Mouse (Mus musculus) testis, adult 2 months (tissue): Measurements from ENCODE around the gene Wbp1. TPM values are rescaled to one million over a fixed set of nuclear protein-coding genes. Genes with fewer than 3 reads are reported as not detected.

ENCODE experiments used
- H3K27ac ChIP-seq: fragments of 200-500 bp; 2 replicates; pipeline ENCODE4 v1.5.1; 2012; ENCODE audit warnings: low read depth, low read length; ENCODE audit not compliant: control insufficient read depth, insufficient read depth
- H3K27me3 ChIP-seq: fragments of 200-500 bp; 2 replicates; pipeline ENCODE4 v1.6.1; 2012; ENCODE audit warnings: mild to moderate bottlenecking, low read length, moderate library complexity; ENCODE audit not compliant: control insufficient read depth, insufficient read depth
- H3K36me3 ChIP-seq: fragments of 200-500 bp; 2 replicates; pipeline ENCODE4 v1.6.1; 2012; ENCODE audit warnings: mild to moderate bottlenecking, low read length; ENCODE audit not compliant: control insufficient read depth, insufficient read depth
- H3K4me1 ChIP-seq: fragments of 200-500 bp; 2 replicates; pipeline ENCODE4 v1.6.1; 2012; ENCODE audit warnings: low read length; ENCODE audit not compliant: control insufficient read depth, insufficient read depth
- H3K4me3 ChIP-seq: fragments of 200-500 bp; 2 replicates; pipeline ENCODE4 v1.5.1; 2012; ENCODE audit warnings: low read depth, mild to moderate bottlenecking, low read length, moderate library complexity, mixed read lengths; ENCODE audit not compliant: control insufficient read depth
- CTCF ChIP-seq: fragments of 200-500 bp; IDR thresholded peaks from 2 replicates; pipeline ENCODE4 v1.5.1; 2012; ENCODE audit warnings: low read depth, mild to moderate bottlenecking, inconsistent platforms, low read length, moderate library complexity; ENCODE audit not compliant: control insufficient read depth, insufficient read depth, insufficient replicate concordance
- POLR2A ChIP-seq: fragments of 200-500 bp; IDR thresholded peaks from 2 replicates; pipeline ENCODE4 v1.6.1; 2012; ENCODE audit warnings: low read depth, mild to moderate bottlenecking, inconsistent platforms, low read length, moderate library complexity; ENCODE audit not compliant: control insufficient read depth
- polyA plus RNA-seq: library from polyadenylated mRNA; depleted of rRNA; stranded (reverse); fragments of >200 nt; gene quantifications from 2 replicates; pipeline ENCODE4 v1.2.3, GENCODE M21; 2012

The Wbp1 gene
- polyA plus RNA-seq, 1 experiment = 53.0 TPM

- Histone ChIP-seq H3K27ac (no peak overlapping the region), H3K4me1 (peaks cover 4% of the 10 kb centered on the region), H3K27me3 (no peaks in the 10 kb centered on the region; the same call in 1 of the 2 replicates), H3K36me3 (no peaks in the 10 kb centered on the region), H3K4me3 (no peak overlapping the region)
- TF ChIP-seq POLR2A (no peak), CTCF (no peak)
These were observed 28.8 kb downstream of the Wbp1 start for GRCm38 (mm10) chr6:83092416-83093127.

- Histone ChIP-seq H3K27me3 (no peaks in the 10 kb centered on the region; the same call in 1 of the 2 replicates), H3K4me1 (peaks cover 12% of the 10 kb centered on the region), H3K36me3 (no peaks in the 10 kb centered on the region), H3K4me3 (no peak overlapping the region; the same call in 1 of the 2 replicates), H3K27ac (no peak overlapping the region)
- TF ChIP-seq POLR2A (no peak), CTCF (no peak)
These were observed 33.5 kb downstream of the Wbp1 start for GRCm38 (mm10) chr6:83087926-83088260.

GRCm38 (mm10) chr6:83087205-83087925 is 34.0 kb downstream of the Wbp1 start:
- no peak for TF ChIP-seq POLR2A
- no peak for TF ChIP-seq CTCF
- H3K36me3 ChIP-seq = no peaks in the 10 kb centered on the region
- no peak overlapping the region for H3K27ac ChIP-seq
- H3K27me3 ChIP-seq = no peaks in the 10 kb centered on the region; the same call in 1 of the 2 replicates
- peak overlapping the region; percentile 42 for H3K4me3 ChIP-seq
- peaks cover 12% of the 10 kb centered on the region for H3K4me1 ChIP-seq

GRCm38 (mm10) chr6:83086121-83087035 is 35.0 kb downstream of the Wbp1 start, which contains the start of gene Lbx2:
Gene Lbx2 (plus strand): TSS chr6:83086367.
- TF ChIP-seq POLR2A = no peak
- TF ChIP-seq CTCF = no peak
- H3K4me3 ChIP-seq = peak within 1 kb of the TSS; percentile 42
- H3K36me3 ChIP-seq = no peaks in the 10 kb centered on the region; the same call in 1 of the 2 replicates
- peaks cover 12% of the 10 kb centered on the region for H3K4me1 ChIP-seq
- no peak within 1 kb of the TSS for H3K27ac ChIP-seq
- no peaks in the 10 kb centered on the region; the same call in 1 of the 2 replicates for H3K27me3 ChIP-seq

- no peak overlapping the region for H3K4me3 ChIP-seq
- H3K27me3 ChIP-seq = no peaks in the 10 kb centered on the region; the same call in 1 of the 2 replicates
- H3K27ac ChIP-seq = no peak overlapping the region
- H3K4me1 ChIP-seq = peaks cover 12% of the 10 kb centered on the region
- H3K36me3 ChIP-seq = no peaks in the 10 kb centered on the region; the same call in 1 of the 2 replicates
- TF ChIP-seq CTCF (no peak), POLR2A (no peak)
These were observed 36.9 kb downstream of the Wbp1 start for GRCm38 (mm10) chr6:83084477-83084876.

DNA sequence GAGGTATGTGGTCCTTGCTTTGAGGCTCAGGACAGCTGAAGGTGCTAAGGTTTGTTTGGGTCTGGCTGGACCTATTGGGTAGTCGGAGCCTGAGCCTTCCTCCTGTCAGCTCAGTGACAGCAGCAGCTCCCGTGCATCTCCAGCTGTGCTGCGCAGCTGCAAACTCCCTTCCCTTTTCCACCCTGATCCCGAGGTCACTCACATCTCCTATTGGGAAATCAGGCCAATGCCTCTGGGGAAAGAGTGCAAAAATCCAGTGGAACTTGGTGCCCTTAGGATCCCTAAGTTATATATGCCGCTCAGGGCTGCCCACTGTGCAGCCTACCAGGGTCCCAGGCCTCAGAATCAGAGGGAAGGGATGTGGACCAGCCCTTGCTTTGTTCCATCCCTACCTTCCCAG is 37.9 kb downstream of the Wbp1 start:
- peaks cover 16% of the 10 kb centered on the region for H3K4me1 ChIP-seq
- TF ChIP-seq POLR2A (no peak), CTCF (no peak)
- no peak overlapping the region for H3K4me3 ChIP-seq
- no peaks in the 10 kb centered on the region; the same call in 1 of the 2 replicates for H3K36me3 ChIP-seq
- no peaks in the 10 kb centered on the region; the same call in 1 of the 2 replicates for H3K27me3 ChIP-seq
- no peak overlapping the region for H3K27ac ChIP-seq
